In the genomic region with DNA sequence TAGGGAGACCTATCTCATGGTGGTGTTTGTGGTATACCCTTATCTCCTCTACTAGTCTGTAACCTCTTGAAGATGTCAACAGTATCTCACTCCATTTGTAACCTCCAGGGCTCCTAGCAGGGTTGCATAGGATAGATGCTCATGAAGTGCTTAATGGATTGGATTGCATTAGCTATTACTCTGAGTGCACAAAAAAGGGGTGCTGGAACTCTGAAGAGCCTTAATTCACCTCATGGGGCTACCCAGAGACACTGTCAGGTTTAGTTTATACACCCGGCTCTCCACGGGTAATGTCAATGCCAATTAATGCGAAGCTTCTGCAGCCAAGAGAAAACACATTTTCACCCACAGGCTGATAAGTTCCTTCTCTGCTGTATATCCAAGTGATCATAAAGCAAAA, we compare ENCODE assay signal across 11 mouse cellular contexts.
"Had no signal": no experiment of that assay in that cellular context is flagged by ENCODE, and none has a peak within 500 bp of the region (broad histone marks: within the 10 kb centered on the region; RNA-seq: fewer than 3 reads in every experiment).

No protein-coding gene starts in this region.

- H3K9ac ChIP-seq: limb, embryonic 12.5 days; liver, embryonic 13.5 days; liver, postnatal 0 days; lung, embryonic 15.5 days had no signal

- H3K4me1 ChIP-seq: liver, embryonic 13.5 days; lung, embryonic 15.5 days had no signal

- DNase-seq: liver; liver, embryonic 13.5 days; liver, postnatal 0 days; thymus, adult 18-20 months; thymus, postnatal 14 days had no signal

- H3K27me3 ChIP-seq: liver, embryonic 13.5 days; lung, embryonic 15.5 days had no signal

- H3K36me3 ChIP-seq: limb, embryonic 12.5 days; liver, embryonic 13.5 days; lung, embryonic 15.5 days had no signal

- ATAC-seq: inflammation-experienced regulatory T-cells, adult 6 months; intestine, postnatal 0 days; liver, postnatal 0 days had no signal

- H3K4me3 ChIP-seq: layer of hippocampus, adult 2 months; limb, embryonic 12.5 days; liver, embryonic 13.5 days; lung, embryonic 15.5 days had no signal

- H3K4me2 ChIP-seq: limb, embryonic 12.5 days; liver, embryonic 13.5 days; lung, embryonic 15.5 days had no signal

- H3K9me3 ChIP-seq: limb, embryonic 12.5 days; liver, embryonic 13.5 days; lung, embryonic 15.5 days had no signal

- H3K27ac ChIP-seq: layer of hippocampus, adult 2 months; limb, embryonic 12.5 days; liver, embryonic 13.5 days; lung, embryonic 15.5 days; macrophage had no signal
